Mouse (Mus musculus): ENCODE measurements around the gene Dmgdh.

DNA sequence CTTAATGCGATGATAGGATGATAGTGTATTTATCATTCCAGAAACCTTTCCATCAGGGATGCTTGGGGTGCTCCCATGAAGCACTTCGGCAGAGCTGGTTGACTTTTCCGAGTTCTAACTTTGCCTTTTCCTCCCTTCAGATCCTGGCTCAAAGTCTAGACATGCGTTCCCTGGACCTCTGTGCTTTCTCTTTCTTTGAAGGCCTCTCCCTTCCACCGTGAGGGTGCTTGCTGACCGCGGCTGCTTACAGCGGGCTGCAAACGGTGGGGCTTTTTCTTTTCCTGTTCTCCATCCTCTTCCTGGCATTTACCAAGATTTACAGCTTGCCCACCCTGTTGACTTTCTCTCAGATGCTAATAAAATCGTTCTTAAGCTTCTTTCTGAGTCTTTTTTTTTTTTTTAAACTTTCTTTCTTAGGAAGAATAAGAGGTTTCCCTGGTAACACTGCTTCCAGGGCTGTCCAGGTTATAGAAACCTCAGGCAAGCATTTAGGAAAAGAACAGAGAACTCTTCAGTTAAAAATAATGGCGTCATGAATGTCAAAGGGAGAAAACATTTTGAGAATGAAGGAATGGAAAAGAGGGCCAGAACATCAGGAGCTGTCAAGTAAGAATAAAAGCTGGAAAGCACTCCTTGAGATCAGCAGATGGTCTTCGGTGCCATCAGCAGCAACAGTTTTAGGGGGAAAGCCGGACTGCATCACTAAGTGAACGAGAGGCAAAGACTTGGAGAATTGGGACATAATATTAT lies 84.1 kb downstream of the Dmgdh start:
- TF ChIP-seq HCFC1 (IDR thresholded peaks at IDR 0.05; ENCODE audit: borderline replicate concordance, insufficient read depth, low read length) (no peak), ZC3H11A (IDR thresholded peaks at IDR 0.05; ENCODE audit: borderline replicate concordance, low read depth, low read length) (no peak), ZNF384 (IDR thresholded peaks at IDR 0.05; ENCODE audit: low read depth, low read length) (no peak), MAFK (IDR thresholded peaks at IDR 0.05; ENCODE audit: insufficient read depth, low read depth, low read length) (no peak), CHD2 (IDR thresholded peaks at IDR 0.05; ENCODE audit: low read depth, low read length) (no peak)
